Mouse (Mus musculus): ENCODE data around the gene Sox13. TPM values are rescaled to one million over a fixed set of nuclear protein-coding genes. Genes with fewer than 3 reads are reported as not detected.
A peak's percentile ranks its signal among the peaks of the same experiment; 100 is the strongest.

The Sox13 gene
- polyA plus RNA-seq, 1 experiment, result 30.1 TPM

DNA sequence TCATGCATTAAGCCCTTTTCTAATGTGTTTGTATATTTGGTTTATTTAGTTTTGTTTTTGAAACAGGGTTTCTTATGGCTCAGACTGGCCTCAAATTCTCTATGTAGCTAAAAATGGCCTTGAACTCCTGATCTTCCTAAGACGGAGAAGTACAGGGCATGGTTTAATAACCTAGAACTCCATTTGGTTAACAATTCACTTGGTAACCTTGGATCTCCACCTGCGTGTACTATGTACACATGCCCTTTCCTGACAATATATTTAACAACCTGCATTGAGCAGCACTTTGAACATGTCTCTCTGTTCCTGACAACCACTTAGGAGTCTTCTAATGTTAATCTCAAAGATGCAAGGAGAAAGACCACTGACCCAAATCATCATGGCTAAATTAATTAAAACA lies 7.0 kb upstream of the Sox13 start:
- no peak for DNase-seq (ENCODE audit: low spot score)

DNA sequence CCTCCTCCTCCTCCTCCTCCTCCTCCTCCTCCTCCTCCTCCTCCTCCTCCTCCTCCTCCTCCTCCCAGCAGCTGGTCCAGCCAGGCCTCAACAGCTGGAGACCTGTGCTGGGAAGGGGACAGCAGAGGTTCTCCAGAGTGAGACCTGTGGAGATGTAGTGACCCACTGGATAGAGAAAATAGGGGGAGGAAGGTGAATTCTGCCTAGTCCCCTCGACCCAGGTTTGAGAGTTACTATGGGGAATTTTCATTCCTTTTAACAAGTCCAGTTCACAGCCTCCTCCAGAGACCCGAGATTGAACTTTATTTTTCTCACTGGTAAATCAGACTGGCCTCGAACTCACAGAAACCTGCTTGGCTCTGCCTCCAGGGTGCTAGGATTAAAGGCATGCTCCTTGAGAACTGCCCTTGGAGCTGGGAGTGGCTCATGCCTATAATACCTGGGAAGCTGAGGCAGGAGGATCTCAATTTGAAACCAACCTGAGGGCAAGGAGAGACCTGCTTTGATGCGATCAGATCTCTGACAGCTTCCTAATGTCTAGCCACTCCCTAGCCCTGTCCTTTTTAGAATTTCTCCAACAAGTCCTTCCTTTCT lies 467 bp upstream of the Sox13 start:
- no peak for DNase-seq (ENCODE audit: low spot score)

DNA sequence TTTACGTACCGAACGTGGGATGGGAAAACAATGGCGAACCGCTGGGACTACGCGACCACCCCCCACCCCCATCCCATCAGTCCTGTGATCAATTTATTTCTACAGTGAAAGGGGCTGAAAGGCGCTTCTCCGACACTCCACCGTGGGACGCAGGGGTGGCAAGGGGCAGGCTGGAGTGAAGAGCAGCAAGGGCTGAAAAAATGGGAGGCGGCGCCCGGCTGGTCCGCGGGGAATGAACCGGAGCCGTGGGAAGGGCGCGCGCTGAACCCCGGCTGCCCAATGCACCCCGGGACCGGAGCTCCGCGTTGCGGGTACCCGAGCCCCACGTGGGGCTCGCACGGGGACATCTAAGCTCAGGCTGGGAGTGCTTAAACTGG lies 1.0 kb downstream of the Sox13 start:
- no peak for DNase-seq (ENCODE audit: low spot score)

GRCm38 (mm10) chr1:133422615-133423161 lies 1.5 kb downstream of the Sox13 start:
- no peak for DNase-seq (ENCODE audit: low spot score)

DNA sequence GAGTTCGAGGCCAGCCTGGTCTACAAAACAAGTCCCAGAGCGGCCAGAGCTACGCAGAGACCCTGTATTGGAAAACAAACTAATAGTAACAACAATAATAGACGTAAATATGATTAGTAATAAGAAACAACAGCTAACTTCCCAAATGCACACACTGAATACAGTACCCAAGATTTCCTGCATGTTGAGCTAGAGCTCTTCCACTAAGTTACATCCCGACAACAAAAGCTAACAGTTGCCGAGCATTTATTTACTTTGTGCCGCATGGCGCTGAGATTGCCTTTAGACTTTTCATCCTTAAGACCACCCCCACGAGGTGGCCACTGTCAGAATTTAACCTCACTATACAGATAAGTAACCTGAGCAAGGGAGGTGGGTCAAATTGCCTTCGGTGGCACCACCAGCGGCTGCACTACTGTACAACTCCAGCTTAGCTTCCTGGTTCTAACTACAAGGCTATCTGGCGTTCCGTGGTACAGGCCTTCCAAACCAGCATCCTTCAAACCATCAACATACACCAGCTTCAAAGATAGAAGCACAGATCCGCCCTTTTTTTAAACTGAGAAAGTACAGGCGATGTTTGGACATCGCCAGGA lies 2.1 kb downstream of the Sox13 start:
- DNase-seq (ENCODE audit: low spot score), result no peak

GRCm38 (mm10) chr1:133421061-133421460 lies 3.1 kb downstream of the Sox13 start:
- DNase-seq (ENCODE audit: low spot score), result no peak

DNA sequence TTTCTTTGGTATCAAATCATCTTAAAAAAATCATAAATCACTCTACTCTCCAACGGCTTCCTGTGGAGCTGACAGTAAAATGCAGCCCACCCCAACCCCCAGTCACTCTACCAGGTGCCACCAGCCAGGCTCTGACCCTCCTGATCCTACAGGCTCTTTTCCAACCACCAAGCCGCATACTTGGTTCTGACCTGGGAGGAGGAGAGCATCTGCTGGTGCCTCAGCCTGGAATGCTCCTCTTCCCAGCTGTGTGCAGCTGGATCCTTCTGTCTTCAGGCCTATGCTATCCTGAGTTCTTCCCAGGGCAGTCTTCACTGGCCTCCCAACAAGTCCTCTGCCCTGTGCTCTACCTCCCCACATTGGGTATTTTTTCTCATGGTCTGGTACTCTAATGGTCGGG lies 3.7 kb downstream of the Sox13 start:
- DNase-seq (ENCODE audit: low spot score), result no peak

DNA sequence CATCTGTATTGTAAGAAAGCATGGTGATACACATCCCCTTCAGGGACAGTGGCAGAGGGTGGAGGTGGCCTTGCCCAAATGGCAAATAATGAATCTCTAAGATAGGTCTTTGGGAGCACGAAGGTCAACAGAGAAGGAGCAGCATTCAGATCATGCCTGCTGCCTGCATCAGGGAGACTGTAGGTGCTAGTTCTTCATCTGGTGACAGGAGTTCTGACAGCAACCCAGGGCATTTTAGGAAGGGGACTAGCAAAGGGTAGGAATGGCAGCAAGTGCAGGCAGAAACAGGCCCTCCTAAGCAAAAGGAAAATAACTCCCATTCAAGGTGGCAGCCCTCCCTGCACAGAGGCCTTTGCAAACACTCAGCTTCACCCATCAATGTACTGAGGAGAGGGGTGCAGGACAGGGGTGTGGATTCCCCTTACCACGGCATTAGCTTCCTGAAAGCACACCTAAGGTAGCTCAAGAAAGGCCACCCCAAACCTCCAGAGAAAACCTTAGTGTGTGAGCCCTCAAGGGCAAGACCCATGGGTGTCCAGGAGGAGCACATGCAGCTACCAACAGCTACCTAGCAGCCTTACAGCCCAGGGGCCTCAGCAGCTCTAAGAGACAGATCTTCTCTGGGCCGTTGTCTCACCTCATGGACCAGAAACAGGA lies 4.9 kb downstream of the Sox13 start:
- no peak for DNase-seq (ENCODE audit: low spot score)

DNA sequence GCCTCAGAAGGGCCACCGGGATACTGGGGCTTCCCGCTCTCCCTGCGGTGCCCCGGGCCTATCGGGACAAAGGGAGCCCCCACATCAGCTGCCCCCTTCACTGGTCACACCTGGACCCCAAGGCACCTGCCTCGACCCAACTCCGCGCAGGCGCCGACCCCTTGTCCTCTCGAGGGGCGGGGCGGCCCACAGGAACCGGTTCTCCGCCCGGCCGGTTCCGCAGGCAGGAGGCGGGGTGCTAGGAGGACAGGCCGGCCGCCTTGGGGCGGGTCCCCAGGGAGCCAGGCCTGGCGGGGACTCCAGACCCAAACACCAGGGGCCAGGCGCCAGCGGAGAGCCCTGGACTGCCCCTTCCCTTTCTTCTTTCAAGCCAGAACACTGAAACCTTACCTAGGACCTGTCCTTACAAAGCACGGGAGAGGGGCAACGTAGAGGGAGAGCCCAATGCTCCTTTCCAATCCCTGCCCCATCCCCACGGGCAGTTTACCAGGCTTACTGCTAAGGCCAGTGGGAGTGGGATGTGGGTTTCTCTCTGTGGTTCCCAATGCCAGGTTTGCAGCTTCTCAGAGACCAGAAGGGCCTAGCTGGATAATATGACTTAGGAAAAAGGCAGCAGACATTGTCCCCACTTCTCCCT lies 5.9 kb downstream of the Sox13 start:
- peak; percentile 81 for DNase-seq (ENCODE audit: low spot score)

DNA sequence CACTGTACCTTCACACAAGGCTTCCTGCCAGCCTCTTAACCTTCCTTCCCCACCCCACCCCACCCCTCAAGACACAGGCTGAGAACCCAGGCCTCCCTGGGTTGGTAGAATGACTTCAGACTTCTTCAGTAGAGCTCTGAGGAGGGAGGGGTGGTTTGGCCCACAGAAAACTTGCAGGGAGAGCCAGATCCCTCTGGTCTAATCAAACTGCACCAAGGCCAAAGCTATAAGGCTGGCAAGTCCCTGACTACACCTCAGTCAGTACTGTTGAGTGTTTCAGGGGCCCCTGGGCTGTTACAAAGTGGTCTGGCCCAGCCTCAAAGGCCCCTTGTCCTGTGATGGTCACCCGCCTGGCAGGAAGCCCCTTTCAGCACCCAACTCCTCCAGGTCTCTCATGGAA lies 6.6 kb downstream of the Sox13 start:
- DNase-seq (ENCODE audit: low spot score), result no peak

- no peak for DNase-seq (ENCODE audit: low spot score)
Measured at GRCm38 (mm10) chr1:133417113-133417512, 7.1 kb downstream of the Sox13 start.

DNA sequence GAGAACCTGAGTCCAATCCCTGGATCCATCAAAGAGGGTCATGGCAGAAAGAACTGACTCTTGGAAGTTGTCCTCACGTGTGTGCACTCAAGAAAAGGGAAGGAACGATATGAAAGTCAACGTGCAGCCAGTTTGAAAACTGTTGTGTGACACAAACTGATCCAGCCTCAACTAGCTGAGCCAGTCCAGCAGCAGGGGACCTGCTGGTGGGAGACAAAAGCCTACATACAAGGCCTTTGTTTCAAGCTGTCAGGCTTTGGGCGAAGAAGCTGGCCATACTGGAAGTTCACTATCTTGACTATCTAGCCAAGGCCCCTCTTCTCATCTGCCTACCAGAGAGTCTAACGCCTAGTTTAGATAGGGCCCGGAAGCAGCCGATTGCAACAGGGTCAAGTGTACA lies 7.7 kb downstream of the Sox13 start:
- no peak for DNase-seq (ENCODE audit: low spot score)

DNA sequence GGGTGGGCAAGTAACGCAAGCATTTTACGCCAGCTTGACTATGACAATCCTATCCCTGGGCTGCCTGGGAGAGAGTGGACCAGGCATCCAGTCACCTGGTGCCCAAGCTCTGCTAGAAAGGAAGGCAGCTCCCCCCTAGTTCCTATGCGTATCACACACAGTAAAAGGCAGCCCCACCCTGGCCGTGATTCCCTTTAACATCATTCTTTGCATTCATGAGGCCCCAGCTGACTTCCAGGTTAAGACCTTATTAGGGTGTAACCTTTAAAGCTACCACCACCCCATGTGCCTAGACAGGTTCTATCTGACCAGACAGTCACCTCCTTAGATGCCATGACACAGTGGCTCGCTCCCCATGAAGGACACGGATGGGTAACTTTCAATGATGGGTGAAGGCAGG lies 8.7 kb downstream of the Sox13 start:
- DNase-seq (ENCODE audit: low spot score), result no peak

GRCm38 (mm10) chr1:133415086-133415485 lies 9.1 kb downstream of the Sox13 start:
- DNase-seq (ENCODE audit: low spot score), result no peak

DNA sequence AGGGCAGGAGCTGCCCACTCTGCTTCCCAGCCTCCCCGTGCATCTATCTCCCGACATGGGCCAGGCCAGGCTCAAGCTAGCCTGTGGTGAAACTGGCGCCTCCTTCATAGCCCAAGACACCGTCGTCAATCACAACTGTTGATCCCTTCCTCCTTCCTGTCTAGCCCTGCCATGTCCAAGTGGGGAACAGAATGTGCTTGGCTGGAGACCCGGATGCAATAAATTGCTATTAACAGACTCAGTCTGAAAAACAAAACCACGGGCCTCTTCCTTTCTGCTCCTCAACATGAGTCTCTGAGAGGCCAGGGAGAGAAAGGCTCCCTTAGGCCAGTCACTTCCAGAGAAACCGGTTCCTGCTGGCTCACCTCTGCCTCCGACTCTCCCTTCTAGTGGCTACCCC lies 11.2 kb downstream of the Sox13 start:
- no peak for DNase-seq (ENCODE audit: low spot score)

DNA sequence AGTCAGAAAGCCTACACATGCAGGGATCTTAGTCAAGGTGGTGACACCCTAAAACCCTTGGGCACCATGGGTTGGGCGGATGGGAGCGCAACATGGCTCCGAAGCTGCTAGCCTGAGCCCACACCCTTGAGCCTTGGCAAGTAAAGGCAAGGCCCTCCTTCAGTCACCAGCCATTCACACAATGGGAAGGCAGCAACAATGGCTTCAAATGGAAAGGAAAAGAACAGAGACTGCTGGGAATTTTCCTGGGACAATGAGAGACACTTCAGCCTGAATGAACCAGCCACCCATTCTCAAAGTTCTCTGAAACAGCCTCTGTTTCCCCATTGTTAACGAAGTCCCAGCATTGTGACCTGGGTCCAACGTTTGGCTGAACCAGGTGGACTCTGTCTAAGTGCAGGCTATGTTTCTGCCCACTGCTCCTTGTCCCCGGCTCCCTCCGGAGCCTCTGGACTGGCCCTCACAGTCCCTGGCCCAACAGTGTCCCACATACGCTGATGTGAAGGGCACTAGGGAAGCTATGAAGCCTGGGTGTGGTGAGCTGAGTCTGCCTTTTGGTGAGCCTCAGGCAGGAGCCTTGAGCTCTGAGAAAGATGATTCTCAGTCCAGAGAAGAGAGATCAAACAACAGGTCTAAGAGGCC lies 12.6 kb downstream of the Sox13 start:
- DNase-seq (ENCODE audit: low spot score), result no peak

DNA sequence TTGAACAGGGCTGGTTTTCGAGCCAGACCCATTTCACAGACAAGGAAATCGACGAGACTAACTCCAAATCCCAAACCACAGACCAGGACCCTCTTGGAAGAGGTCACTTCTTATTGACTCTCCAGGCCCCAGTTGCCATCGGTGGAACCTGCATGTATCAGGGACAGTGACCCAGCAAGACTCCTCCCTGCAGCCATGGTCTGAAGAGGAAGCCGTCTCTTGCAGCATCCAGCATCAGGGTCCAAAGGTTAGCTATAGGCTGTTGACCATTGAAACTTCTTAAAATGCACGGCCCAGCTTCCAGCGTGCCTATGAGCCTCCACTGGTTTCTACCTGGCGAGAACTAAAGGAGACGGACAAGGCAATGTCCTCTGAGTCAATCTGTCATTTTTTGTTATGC lies 14.4 kb downstream of the Sox13 start:
- no peak for DNase-seq (ENCODE audit: low spot score)

- DNase-seq (ENCODE audit: low spot score), result no peak
Measured at GRCm38 (mm10) chr1:133408880-133409516, 15.2 kb downstream of the Sox13 start.

GRCm38 (mm10) chr1:133408321-133408720 lies 15.9 kb downstream of the Sox13 start:
- DNase-seq (ENCODE audit: low spot score), result no peak

DNA sequence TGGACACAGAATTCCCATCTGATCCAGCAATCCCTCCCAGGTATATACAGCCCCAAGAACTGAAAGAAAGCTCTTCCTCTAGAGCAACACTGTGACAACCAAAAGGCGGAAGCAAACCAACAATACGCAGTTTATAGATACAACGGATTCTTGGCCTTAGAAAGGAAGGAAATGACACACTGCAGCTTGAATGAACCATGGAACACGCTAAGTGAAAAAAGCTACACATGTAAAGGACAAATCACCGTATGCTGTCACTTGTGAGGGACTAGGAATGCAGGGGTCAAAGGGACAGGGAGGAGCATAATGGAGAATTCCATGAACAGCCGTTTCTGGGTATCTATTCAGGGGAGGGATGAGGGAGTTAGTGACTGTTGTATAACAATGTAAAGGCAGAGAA lies 16.7 kb downstream of the Sox13 start:
- DNase-seq (ENCODE audit: low spot score), result no peak

- no peak for DNase-seq (ENCODE audit: low spot score)
Measured at GRCm38 (mm10) chr1:133406614-133407013, 17.6 kb downstream of the Sox13 start.

- no peak for DNase-seq (ENCODE audit: low spot score)
Measured at GRCm38 (mm10) chr1:133404005-133404404, 20.2 kb downstream of the Sox13 start.

Data from urinary bladder, adult 2 months (tissue).